Mouse (Mus musculus) frontal cortex, postnatal 14 days (tissue): ENCODE data around the gene Olfr630.
"Not testable (repeated sequence)": the region's sequence is repeated elsewhere in the genome, so short reads cannot be mapped to it uniquely, and the experiment has no call there.

Source experiments
- DNase-seq, 2 experiments: peaks; one replicate each; pipeline ENCODE4 v3.0.0; 2022; ENCODE audit warnings: low spot score in 2 of 2

Olfr630 gene

GRCm38 (mm10) chr7:103757233-103757632, at the start of gene Olfr630:
Olfr630 (minus strand) TSS chr7:103757333.
- no peak for DNase-seq

- DNase-seq, result no peak
Observed at GRCm38 (mm10) chr7:103806856-103807255, 49.7 kb upstream of the Olfr630 start.

GRCm38 (mm10) chr7:103792669-103793388, 35.7 kb upstream of the Olfr630 start:
- no peak for DNase-seq

- no peak for DNase-seq
Observed at GRCm38 (mm10) chr7:103791721-103792120, 34.6 kb upstream of the Olfr630 start, which contains the start of gene Olfr67. Olfr67 (minus strand) TSS chr7:103791821.

GRCm38 (mm10) chr7:103779598-103779997, 22.5 kb upstream of the Olfr630 start, which contains the start of gene Olfr68:
Olfr68 (minus strand) TSS chr7:103779698.
- DNase-seq, result no peak

GRCm38 (mm10) chr7:103777652-103778051, 20.5 kb upstream of the Olfr630 start:
- not testable (repeated sequence) for DNase-seq

GRCm38 (mm10) chr7:103771494-103771893, 14.4 kb upstream of the Olfr630 start, which contains the start of gene Olfr69:
Olfr69 (minus strand) TSS chr7:103771594.
- no peak for DNase-seq

- not testable (repeated sequence) for DNase-seq
Observed at GRCm38 (mm10) chr7:103767687-103768086, 10.6 kb upstream of the Olfr630 start.

- not testable (repeated sequence) for DNase-seq
Observed at GRCm38 (mm10) chr7:103762212-103762611, 5.1 kb upstream of the Olfr630 start.

- no peak for DNase-seq
Observed at GRCm38 (mm10) chr7:103744843-103745242, 12.3 kb downstream of the Olfr630 start, which contains the start of gene Olfr629. Olfr629 (minus strand) TSS chr7:103744943.

GRCm38 (mm10) chr7:103730074-103730473, 27.1 kb downstream of the Olfr630 start, which contains the start of gene Olfr628:
Olfr628 (plus strand) TSS chr7:103730374.
- no peak for DNase-seq

- DNase-seq, result not testable (repeated sequence)
Observed at GRCm38 (mm10) chr7:103716398-103716797, 40.7 kb downstream of the Olfr630 start.

- no peak for DNase-seq
Observed at GRCm38 (mm10) chr7:103714371-103714770, 42.8 kb downstream of the Olfr630 start, which contains the start of gene Olfr243. Olfr243 (plus strand) TSS chr7:103714671.

- DNase-seq, result no peak
Observed at GRCm38 (mm10) chr7:103712024-103712423, 45.1 kb downstream of the Olfr630 start.
